Mouse (Mus musculus): ENCODE measurements around the gene Hagh.

DNA sequence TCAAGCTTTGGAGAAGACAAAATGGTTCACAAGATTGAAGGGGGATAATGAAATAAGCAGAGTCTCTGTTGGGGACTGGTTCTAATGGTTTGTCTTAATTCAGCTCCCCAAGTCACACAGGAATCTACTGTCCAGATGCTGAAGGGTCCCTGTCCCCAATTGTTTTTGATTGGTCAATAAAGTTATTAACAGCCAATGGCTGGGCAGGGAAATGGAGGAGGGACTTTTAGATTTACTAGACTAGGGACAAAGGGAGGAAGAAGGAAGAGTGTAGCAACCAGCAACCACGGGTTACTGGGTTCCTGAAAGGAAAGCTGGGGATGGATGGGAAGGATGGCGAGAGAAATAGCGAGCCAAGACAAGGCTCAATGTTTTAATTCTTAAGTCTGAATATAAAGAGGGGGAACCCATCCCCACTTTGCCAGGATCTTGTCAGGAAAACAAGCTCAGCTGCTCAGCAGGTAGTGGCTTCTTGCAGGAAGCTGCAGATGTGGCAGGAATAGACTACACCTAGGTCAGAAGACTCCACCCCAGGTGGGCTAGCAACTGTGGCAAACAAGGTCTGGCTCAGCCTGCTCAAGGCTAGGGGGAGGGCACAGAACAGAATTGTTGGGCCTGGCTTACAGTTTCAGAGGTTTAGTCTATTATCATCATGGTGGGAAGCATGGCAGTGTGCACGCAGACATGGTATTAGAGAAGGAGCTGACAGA lies 33.9 kb downstream of the Hagh start:
- TF ChIP-seq POLR2A (IDR thresholded peaks at IDR 0.05; ENCODE audit: control insufficient read depth, extremely low read depth, insufficient read depth, low read length, poor library complexity) (no peak), CTCF (IDR thresholded peaks at IDR 0.05; ENCODE audit: borderline replicate concordance, control insufficient read depth, extremely low read depth, insufficient read depth, low read length, poor library complexity) (no peak)
